Mouse (Mus musculus) spleen, embryonic (tissue): ENCODE measurements at regions not wholly inside any gene's neighbourhood (a gene's known extent, or its start where the extent isn't known, plus 50 kb on each side); places are given as distances from the start of the nearest gene placed in this dataset.

Experiments used
- CTCF ChIA-PET: fragments of 350-600 bp; sonication (Branson Sonifier 250); formaldehyde crosslinking; loops from one replicate; lab custom pipeline; 2022; lab: Charles Lee

- CTCF ChIA-PET = no interaction called here
Measured at GRCm38 (mm10) chr3:52821450-52821849, 195.6 kb downstream of the Cog6 start.

- CTCF ChIA-PET = interaction anchor here (0.6 to 1.2 kb wide), 3 partner anchors 16 to 561 kb away, joined by 3 to 4 read pairs (median 4); no protein-coding TSS in a partner anchor
Measured at GRCm38 (mm10) chr3:52818401-52818800, 198.6 kb downstream of the Cog6 start.

GRCm38 (mm10) chr3:52817416-52817815 is 199.6 kb downstream of the Cog6 start:
- CTCF ChIA-PET = interaction anchor here (0.7 to 1.2 kb wide), 2 partner anchors 15 to 554 kb away, joined by 3 to 4 read pairs; no protein-coding TSS in a partner anchor

- CTCF ChIA-PET = no interaction called here
Measured at GRCm38 (mm10) chr3:52815497-52815896, 201.5 kb downstream of the Cog6 start.

DNA sequence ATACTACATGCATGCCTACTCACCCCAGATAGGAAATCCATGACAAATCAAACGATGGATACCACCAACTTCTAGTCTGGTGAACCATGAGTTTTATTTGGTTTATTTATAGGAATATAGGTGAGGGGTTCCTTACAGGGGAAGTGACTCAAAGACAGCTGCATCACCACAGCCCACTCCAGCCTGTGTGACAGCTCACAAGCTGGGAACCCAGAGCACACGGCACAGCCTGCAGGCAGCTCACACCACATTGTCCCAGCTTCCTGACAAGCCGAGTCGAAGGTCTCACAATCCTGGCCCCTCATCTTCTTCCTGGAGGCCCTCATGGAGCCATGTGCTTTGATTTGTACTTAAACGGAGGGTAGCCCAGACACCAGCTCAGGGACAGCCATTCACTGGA is 214.7 kb downstream of the Cog6 start:
- CTCF ChIA-PET = interaction anchor here (0.6 to 1.0 kb wide), 3 partner anchors 16 to 545 kb away, joined by 3 to 4 read pairs (median 3); no protein-coding TSS in a partner anchor

DNA sequence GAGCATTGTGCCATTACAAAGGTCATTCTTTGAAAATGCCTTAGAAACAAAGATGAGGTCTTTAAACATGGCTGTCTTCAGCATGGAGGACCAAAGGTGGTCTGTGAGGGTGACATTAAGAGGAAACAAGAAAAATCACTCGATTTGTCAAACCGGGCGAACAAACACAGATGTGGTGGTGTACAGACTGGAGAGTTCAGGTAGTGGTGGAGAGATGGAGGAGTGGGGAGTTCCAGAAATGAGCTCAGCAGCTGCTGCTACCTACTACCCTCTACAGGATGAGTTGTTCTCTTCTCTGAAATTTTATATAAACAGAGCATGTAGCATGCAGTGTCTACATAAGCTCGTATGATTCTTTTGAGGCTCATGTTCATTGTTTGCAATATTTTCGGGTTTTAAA is 215.6 kb downstream of the Cog6 start:
- CTCF ChIA-PET = interaction anchor here (1.1 to 1.4 kb wide), 3 partner anchors 13 to 279 kb away, joined by 3 read pairs; no protein-coding TSS in a partner anchor

GRCm38 (mm10) chr3:52800673-52801072 is 216.4 kb downstream of the Cog6 start:
- CTCF ChIA-PET = interaction anchor here (1.1 to 1.4 kb wide), 3 partner anchors 14 to 278 kb away, joined by 3 read pairs; no protein-coding TSS in a partner anchor

GRCm38 (mm10) chr3:52797801-52798200 is 219.2 kb downstream of the Cog6 start:
- CTCF ChIA-PET = interaction anchor here (0.6 kb wide), 1 partner anchor 229 kb away, joined by 3 read pairs; no protein-coding TSS in a partner anchor

DNA sequence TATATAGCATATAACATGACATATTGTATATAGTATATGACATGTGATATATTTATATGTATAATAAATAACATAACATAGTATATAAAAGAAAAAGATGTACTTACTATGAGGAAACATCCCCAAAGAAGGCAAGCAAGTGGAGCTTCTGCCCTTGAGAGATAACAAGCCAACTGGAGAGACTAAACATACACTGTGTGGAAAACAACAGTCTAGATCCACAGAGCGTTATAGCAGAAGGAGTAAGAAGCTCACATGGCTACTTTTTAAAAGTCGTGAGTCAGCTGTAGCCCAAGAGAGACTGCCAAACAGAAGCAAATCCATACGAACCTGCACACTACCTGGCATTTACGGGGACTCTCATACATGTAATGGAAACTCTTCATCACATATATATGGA is 219.9 kb downstream of the Cog6 start:
- CTCF ChIA-PET = interaction anchor here (0.6 kb wide), 1 partner anchor 228 kb away, joined by 3 read pairs; no protein-coding TSS in a partner anchor

- CTCF ChIA-PET = no interaction called here
Measured at GRCm38 (mm10) chr3:52794218-52794617, 222.8 kb downstream of the Cog6 start.

- CTCF ChIA-PET = interaction anchor here (0.6 kb wide), 1 partner anchor 1939 kb away, joined by 3 read pairs; no protein-coding TSS in a partner anchor
Measured at GRCm38 (mm10) chr3:52792801-52793200, 224.2 kb downstream of the Cog6 start.

GRCm38 (mm10) chr3:52792121-52792520 is 224.9 kb downstream of the Cog6 start:
- CTCF ChIA-PET = no interaction called here

GRCm38 (mm10) chr3:52790942-52791341 is 226.1 kb downstream of the Cog6 start:
- CTCF ChIA-PET = no interaction called here

GRCm38 (mm10) chr3:52787964-52788760 is 228.9 kb downstream of the Cog6 start:
- CTCF ChIA-PET = interaction anchor here (0.6 kb wide), 1 partner anchor 260 kb away, joined by 7 read pairs; no protein-coding TSS in a partner anchor

DNA sequence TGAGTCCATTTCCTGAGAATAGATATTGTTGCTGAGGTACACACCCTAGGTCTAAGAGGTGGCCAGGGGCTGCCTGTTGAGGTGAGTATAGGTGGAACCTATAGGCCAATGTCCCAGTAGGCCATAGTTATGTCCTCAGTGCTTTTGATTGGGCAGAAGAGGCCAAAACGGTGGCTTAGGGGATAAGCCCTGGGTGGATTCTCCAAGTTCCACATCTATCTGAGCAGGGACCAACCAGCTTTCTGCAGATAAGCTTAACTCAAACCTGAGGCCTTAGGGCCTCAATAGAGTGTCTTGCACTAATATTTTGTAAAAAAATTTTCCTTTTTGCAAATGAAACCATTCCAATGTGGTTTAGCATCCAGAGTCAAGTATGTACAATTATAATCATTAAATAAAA is 231.4 kb downstream of the Cog6 start:
- CTCF ChIA-PET = no interaction called here

GRCm38 (mm10) chr3:52784476-52784875 is 232.6 kb downstream of the Cog6 start:
- CTCF ChIA-PET = no interaction called here

- CTCF ChIA-PET = no interaction called here
Measured at GRCm38 (mm10) chr3:52782576-52782975, 234.5 kb downstream of the Cog6 start.

GRCm38 (mm10) chr3:52781521-52781920 is 235.5 kb downstream of the Cog6 start:
- CTCF ChIA-PET = no interaction called here

GRCm38 (mm10) chr3:52780356-52780755 is 236.7 kb downstream of the Cog6 start:
- CTCF ChIA-PET = interaction anchor here (0.7 kb wide), 1 partner anchor 332 kb away, joined by 3 read pairs; no protein-coding TSS in a partner anchor

GRCm38 (mm10) chr3:52775875-52776274 is 241.2 kb downstream of the Cog6 start:
- CTCF ChIA-PET = no interaction called here

DNA sequence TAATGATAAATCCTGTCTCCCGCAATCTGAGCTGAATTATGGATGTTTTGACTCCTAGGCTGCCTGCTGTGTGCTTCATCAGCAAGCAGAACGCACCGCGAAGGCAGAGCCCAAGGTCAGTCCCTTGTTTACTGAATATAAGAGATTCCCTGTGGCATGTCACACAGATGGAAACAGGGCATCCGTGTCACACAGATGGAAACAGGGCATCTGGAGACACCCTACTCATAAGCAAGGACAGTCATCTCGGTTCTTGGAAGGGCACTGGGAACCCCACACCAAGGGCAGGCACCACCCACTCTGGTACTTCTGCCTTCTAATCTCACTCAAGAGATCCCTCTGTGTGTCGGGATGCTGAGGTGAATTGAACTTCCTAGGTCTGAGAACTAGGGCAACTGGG is 241.9 kb downstream of the Cog6 start:
- CTCF ChIA-PET = interaction anchor here (0.7 kb wide), 1 partner anchor 9 kb away, joined by 3 read pairs; no protein-coding TSS in a partner anchor

DNA sequence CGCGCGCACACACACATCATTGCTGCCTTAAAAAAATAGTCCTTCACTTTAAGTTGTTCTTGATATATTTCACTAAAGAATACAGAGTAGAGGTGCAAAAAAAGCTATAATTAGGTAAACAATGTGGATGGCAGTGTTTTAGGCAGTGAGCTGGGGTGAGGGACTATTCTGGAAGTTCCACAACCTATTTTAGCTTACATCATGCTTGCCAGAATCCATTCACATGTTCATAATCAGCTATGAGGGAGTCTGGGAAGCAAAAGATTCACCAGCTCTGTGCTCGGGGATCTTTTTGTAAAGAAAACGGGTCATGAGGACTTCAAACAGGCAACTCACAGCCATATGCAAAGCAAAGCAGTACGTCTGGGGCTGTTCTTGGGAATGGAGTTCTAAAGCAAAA is 242.3 kb downstream of the Cog6 start:
- CTCF ChIA-PET = interaction anchor here (0.7 kb wide), 1 partner anchor 9 kb away, joined by 3 read pairs; no protein-coding TSS in a partner anchor
